Mouse (Mus musculus): Measurements from ENCODE around the gene Kiz. TPM values are rescaled to one million over a fixed set of nuclear protein-coding genes. Genes with fewer than 3 reads are reported as not detected.
A peak's percentile ranks its signal among the peaks of the same experiment; 100 is the strongest.

The Kiz gene
- polyA plus RNA-seq, 1 experiment from 2014 or later: 24.5 TPM

GRCm38 (mm10) chr2:146872697-146873096 is 17.0 kb downstream of the Kiz start:
- Histone ChIP-seq H3K27ac (replicated peaks) (no peak overlapping the region), H3K4me2 (no peak overlapping the region), H3K4me1 (replicated peaks) (no peaks in the 10 kb centered on the region), H3K27me3 (no peaks in the 10 kb centered on the region), H3K4me3 (no peak overlapping the region), H3K9ac (no peak overlapping the region), H3K36me3 (no peaks in the 10 kb centered on the region), H3K9me3 (no peaks in the 10 kb centered on the region)
- no peak for ATAC-seq (ENCODE audit: low FRiP score, low read depth)
- 75% methylated on average over 3 of the region's 3 CpGs for WGBS

DNA sequence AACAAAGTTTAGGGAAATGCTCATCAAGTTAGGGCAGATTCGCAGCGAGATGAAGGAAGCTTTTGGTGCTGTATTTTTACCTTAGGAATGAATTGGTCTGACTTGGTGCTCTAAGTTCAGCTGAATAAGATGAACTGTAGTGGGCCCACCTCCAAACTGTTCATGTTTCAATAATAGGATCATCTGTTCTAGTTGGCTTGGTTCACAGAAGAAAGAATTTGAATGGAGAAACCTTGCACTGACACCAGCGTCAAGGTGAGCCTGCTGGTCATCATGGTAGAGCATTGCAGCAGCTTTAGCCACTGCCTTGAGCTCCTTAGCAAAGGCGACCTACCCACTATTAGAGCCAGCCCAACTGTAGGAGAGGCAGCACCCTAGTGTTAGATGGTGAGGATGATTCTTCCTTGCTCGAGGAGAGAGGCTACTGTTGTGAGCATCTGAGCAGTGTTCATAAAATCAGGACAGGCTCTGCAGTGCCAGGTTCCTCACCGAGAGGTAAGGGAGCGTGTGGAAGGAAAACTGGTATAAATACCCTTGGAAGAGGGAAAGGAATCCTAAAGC is 18.3 kb downstream of the Kiz start:
- H3K27ac ChIP-seq (replicated peaks): no peak overlapping the region
- 89% methylated on average over 7 of the region's 7 CpGs for WGBS
- H3K4me1 ChIP-seq (replicated peaks): no peaks in the 10 kb centered on the region
- no peak overlapping the region for H3K4me3 ChIP-seq
- no peak overlapping the region for H3K9ac ChIP-seq
- no peak overlapping the region for H3K4me2 ChIP-seq
- H3K9me3 ChIP-seq: no peaks in the 10 kb centered on the region
- no peaks in the 10 kb centered on the region for H3K27me3 ChIP-seq
- no peak for ATAC-seq (ENCODE audit: low FRiP score, low read depth)
- H3K36me3 ChIP-seq: no peaks in the 10 kb centered on the region

GRCm38 (mm10) chr2:146877423-146878098 is 21.9 kb downstream of the Kiz start:
- H3K27me3 ChIP-seq: no peaks in the 10 kb centered on the region
- ATAC-seq (ENCODE audit: low FRiP score, low read depth): no peak
- WGBS: 76% methylated on average over 1 of the region's 1 CpGs
- no peak overlapping the region for H3K9ac ChIP-seq
- no peaks in the 10 kb centered on the region for H3K9me3 ChIP-seq
- no peaks in the 10 kb centered on the region for H3K36me3 ChIP-seq
- H3K4me2 ChIP-seq: no peak overlapping the region
- no peaks in the 10 kb centered on the region for H3K4me1 ChIP-seq (replicated peaks)
- H3K27ac ChIP-seq (replicated peaks): no peak overlapping the region
- no peak overlapping the region for H3K4me3 ChIP-seq

GRCm38 (mm10) chr2:146881623-146882022 is 26.0 kb downstream of the Kiz start:
- H3K36me3 ChIP-seq: no peaks in the 10 kb centered on the region
- H3K27ac ChIP-seq (replicated peaks): no peak overlapping the region
- H3K27me3 ChIP-seq: no peaks in the 10 kb centered on the region
- ATAC-seq (ENCODE audit: low FRiP score, low read depth): no peak
- no peaks in the 10 kb centered on the region for H3K9me3 ChIP-seq
- H3K4me3 ChIP-seq: no peak overlapping the region
- no peak overlapping the region for H3K9ac ChIP-seq
- WGBS: 97% methylated on average over 4 of the region's 4 CpGs
- H3K4me2 ChIP-seq: no peak overlapping the region
- no peaks in the 10 kb centered on the region for H3K4me1 ChIP-seq (replicated peaks)

- Histone ChIP-seq H3K9ac (no peak overlapping the region), H3K4me1 (replicated peaks) (no peaks in the 10 kb centered on the region), H3K27ac (replicated peaks) (0 out of 2 replicates have a peak overlapping the region, but pooled peaks have one; percentile 4), H3K9me3 (no peaks in the 10 kb centered on the region), H3K4me3 (no peak overlapping the region), H3K36me3 (no peaks in the 10 kb centered on the region), H3K27me3 (no peaks in the 10 kb centered on the region), H3K4me2 (no peak overlapping the region)
- no peak for ATAC-seq (ENCODE audit: low FRiP score, low read depth)
- 48% methylated on average over 8 of the region's 8 CpGs for WGBS
Observed at GRCm38 (mm10) chr2:146884291-146884855, 28.7 kb downstream of the Kiz start.

GRCm38 (mm10) chr2:146888786-146889414 is 33.2 kb downstream of the Kiz start:
- Histone ChIP-seq H3K36me3 (peaks cover 8% of the 10 kb centered on the region; the same call in 1 of the 2 replicates), H3K27me3 (no peaks in the 10 kb centered on the region), H3K9me3 (no peaks in the 10 kb centered on the region), H3K9ac (no peak overlapping the region), H3K4me2 (no peak overlapping the region), H3K4me3 (no peak overlapping the region), H3K27ac (replicated peaks) (no peak overlapping the region), H3K4me1 (replicated peaks) (no peaks in the 10 kb centered on the region)
- 89% methylated on average over 4 of the region's 4 CpGs for WGBS
- ATAC-seq (ENCODE audit: low FRiP score, low read depth): no peak

DNA sequence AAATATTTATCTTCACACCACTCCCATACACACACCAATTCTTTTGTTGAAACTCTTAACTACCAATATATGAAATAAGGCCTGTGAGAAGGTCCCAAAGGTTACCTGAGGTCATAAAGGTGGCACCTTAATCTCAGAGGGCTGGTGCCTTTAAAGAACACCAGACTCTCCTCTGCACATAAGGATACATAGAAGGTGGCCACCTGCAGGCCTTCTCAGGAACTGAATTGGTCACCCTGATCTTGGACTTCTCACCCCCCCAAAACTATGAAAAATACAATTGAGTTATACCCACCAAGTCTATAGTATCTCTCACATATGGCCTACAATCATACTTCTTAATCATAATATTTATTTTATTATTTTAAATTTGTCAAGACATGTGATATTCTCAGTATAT is 43.3 kb downstream of the Kiz start:
- no peak overlapping the region for H3K9ac ChIP-seq

GRCm38 (mm10) chr2:146916085-146916484 is 60.4 kb downstream of the Kiz start:
- H3K36me3 ChIP-seq: no peaks in the 10 kb centered on the region
- no peaks in the 10 kb centered on the region for H3K27me3 ChIP-seq
- no peak overlapping the region for H3K9ac ChIP-seq
- no peaks in the 10 kb centered on the region for H3K4me1 ChIP-seq (replicated peaks)
- H3K4me2 ChIP-seq: no peak overlapping the region
- no peaks in the 10 kb centered on the region for H3K9me3 ChIP-seq
- no peak overlapping the region for H3K4me3 ChIP-seq
- ATAC-seq (ENCODE audit: low FRiP score, low read depth): no peak
- WGBS: 85% methylated on average over 3 of the region's 3 CpGs
- no peak overlapping the region for H3K27ac ChIP-seq (replicated peaks)

More for the DNA sequence above, 43.3 kb downstream of the Kiz start:
- no peaks in the 10 kb centered on the region for H3K4me1 ChIP-seq (replicated peaks)
- no peaks in the 10 kb centered on the region for H3K9me3 ChIP-seq
- H3K4me3 ChIP-seq: no peak overlapping the region
- H3K27me3 ChIP-seq: no peaks in the 10 kb centered on the region
- ATAC-seq (ENCODE audit: low FRiP score, low read depth): no peak
- H3K36me3 ChIP-seq: no peaks in the 10 kb centered on the region
- H3K27ac ChIP-seq (replicated peaks): no peak overlapping the region
- no peak overlapping the region for H3K4me2 ChIP-seq

GRCm38 (mm10) chr2:146917770-146918169 is 62.1 kb downstream of the Kiz start:
- no peak overlapping the region for H3K27ac ChIP-seq (replicated peaks)
- H3K27me3 ChIP-seq: no peaks in the 10 kb centered on the region
- H3K4me2 ChIP-seq: no peak overlapping the region
- no peak for ATAC-seq (ENCODE audit: low FRiP score, low read depth)
- no peaks in the 10 kb centered on the region for H3K9me3 ChIP-seq
- no peak overlapping the region for H3K9ac ChIP-seq
- no peak overlapping the region for H3K4me3 ChIP-seq
- no peaks in the 10 kb centered on the region for H3K36me3 ChIP-seq
- 80% methylated on average over 3 of the region's 3 CpGs for WGBS
- H3K4me1 ChIP-seq (replicated peaks): no peaks in the 10 kb centered on the region

- H3K27ac ChIP-seq (replicated peaks): no peak overlapping the region
- no peak overlapping the region for H3K9ac ChIP-seq
- H3K27me3 ChIP-seq: no peaks in the 10 kb centered on the region
- no peaks in the 10 kb centered on the region for H3K4me1 ChIP-seq (replicated peaks)
- 10% methylated on average over 8 of the region's 8 CpGs for WGBS
- H3K9me3 ChIP-seq: no peaks in the 10 kb centered on the region
- H3K36me3 ChIP-seq: no peaks in the 10 kb centered on the region
- peak; percentile 42; the same call in 1 of the 2 replicates for ATAC-seq (ENCODE audit: low FRiP score, low read depth)
- no peak overlapping the region for H3K4me3 ChIP-seq
- no peak overlapping the region for H3K4me2 ChIP-seq
Observed at GRCm38 (mm10) chr2:146920375-146921160, 64.9 kb downstream of the Kiz start.

DNA sequence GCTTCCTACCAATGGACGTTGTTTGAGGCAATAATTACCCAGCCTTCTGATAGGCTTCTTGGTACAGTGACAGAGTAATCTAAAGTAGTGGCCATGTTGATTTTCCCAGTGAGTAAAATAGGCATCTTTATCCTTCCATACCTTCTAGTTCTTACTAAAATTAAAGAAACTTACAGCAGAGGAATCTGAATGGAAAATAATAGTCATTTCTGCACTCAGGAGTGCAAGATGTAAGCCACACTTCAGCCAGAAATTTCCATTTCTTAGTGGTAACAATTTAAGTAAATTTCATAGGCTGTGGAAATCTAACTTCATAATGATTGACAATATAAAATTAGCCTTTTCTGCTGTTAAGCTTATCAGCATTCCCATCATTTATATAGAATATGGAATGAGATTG is 69.6 kb downstream of the Kiz start:
- Histone ChIP-seq H3K4me3 (no peak overlapping the region), H3K27ac (replicated peaks) (no peak overlapping the region), H3K4me2 (no peak overlapping the region), H3K36me3 (no peaks in the 10 kb centered on the region), H3K9me3 (no peaks in the 10 kb centered on the region), H3K9ac (no peak overlapping the region), H3K4me1 (replicated peaks) (no peaks in the 10 kb centered on the region), H3K27me3 (no peaks in the 10 kb centered on the region)
- 96% methylated on average over 1 of the region's 1 CpGs for WGBS
- no peak for ATAC-seq (ENCODE audit: low FRiP score, low read depth)

DNA sequence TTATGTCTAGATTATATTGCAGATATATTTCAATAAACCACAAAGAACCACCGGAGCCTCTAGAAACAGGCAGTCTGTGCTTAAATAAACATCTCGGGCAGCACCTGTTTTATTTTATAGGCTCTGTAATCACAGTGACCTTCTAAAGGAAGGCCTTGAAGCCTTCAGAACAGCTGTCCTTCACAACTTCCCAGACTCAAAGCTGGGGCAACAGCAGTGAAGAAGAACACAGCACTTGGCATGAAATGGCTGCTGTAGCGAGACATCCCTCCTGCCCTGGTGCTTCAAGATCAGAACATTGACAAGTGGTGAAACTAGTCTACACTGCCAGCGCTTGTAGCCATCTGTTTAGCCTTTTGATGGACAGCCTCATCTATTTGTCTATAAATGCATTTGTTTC is 70.2 kb downstream of the Kiz start:
- Histone ChIP-seq H3K27ac (replicated peaks) (no peak overlapping the region), H3K36me3 (no peaks in the 10 kb centered on the region), H3K4me1 (replicated peaks) (no peaks in the 10 kb centered on the region), H3K9me3 (no peaks in the 10 kb centered on the region), H3K4me3 (no peak overlapping the region), H3K9ac (no peak overlapping the region), H3K4me2 (no peak overlapping the region), H3K27me3 (no peaks in the 10 kb centered on the region)
- 91% methylated on average over 4 of the region's 4 CpGs for WGBS
- no peak for ATAC-seq (ENCODE audit: low FRiP score, low read depth)

Measured in hindbrain, embryonic 15.5 days (tissue).